Mouse (Mus musculus): ENCODE measurements around the gene Clrn2.

DNA sequence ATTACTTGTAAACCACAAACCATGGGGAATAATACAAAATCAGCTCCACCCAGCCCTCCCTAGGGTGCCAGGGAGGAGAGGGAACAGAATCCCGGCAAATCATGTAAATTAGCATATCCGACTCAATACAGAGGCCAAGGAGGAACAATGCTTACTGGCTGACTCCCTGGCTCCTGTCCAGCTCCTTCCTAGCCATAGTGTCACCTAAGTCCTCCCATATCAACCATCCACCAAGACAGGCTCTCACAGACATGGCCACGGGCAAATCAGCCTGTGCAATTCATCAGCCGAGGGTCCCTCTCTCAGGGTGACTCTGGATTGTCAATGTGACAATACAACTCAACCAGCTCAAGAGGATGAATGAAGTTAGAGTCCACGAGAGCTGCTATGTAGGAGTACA lies 4.9 kb upstream of the Clrn2 start:
- TF ChIP-seq CTCF (conservative IDR thresholded peaks at IDR 0.05; ENCODE audit: insufficient read depth, insufficient read length, low read depth, low read length) (no peak), POLR2A (IDR thresholded peaks at IDR 0.05; ENCODE audit: low read depth, low read length) (no peak)
